Mouse (Mus musculus) cerebellum, adult 9-11 months (tissue): ENCODE measurements around the gene Psg23.
"Not testable (repeated sequence)": the region's sequence is repeated elsewhere in the genome, so short reads cannot be mapped to it uniquely, and the experiment has no call there.

Source experiments
- DNase-seq: peaks from one replicate; pipeline ENCODE4 v3.0.0; 2022

The Psg23 gene

DNA sequence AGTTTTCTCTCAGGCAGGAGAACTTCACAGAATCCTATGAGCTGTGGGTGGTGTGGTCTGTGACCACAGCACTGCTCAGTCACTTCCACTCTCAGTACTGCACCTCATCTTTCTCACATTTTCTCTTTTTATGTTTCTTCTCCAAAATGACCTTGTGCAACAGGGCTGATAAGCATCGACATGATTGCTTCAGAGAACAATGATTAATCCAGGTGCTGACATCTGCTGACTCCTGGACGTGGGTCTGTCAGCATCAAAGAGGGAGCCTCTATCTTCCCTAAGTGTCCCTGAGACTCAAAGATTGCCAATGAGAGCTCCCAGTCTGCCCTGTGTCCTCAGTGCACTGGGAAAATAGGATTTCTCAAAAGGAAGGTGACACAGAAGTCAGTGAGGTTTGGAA, at the start of gene Psg23:
Gene Psg23, minus strand, starts transcription at position 101 of the 400 bp plus-strand sequence.
- DNase-seq, result not testable (repeated sequence)

DNA sequence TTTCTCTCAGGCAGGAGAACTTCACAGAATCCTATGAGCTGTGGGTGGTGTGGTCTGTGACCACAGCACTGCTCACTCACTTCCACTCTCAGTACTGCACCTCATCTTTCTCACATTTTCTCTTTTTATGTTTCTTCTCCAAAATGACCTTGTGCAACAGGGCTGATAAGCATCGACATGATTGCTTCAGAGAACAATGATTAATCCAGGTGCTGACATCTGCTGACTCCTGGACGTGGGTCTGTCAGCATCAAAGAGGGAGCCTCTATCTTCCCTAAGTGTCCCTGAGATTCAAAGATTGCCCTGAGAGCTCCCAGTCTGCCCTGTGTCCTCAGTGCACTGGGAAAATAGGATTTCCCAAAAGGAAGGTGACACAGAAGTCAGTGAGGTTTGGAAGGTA, 40.3 kb upstream of the Psg23 start, which contains the start of gene Psg21:
Gene Psg21, minus strand, starts transcription at position 101 of the 400 bp plus-strand sequence.
- not testable (repeated sequence) for DNase-seq

DNA sequence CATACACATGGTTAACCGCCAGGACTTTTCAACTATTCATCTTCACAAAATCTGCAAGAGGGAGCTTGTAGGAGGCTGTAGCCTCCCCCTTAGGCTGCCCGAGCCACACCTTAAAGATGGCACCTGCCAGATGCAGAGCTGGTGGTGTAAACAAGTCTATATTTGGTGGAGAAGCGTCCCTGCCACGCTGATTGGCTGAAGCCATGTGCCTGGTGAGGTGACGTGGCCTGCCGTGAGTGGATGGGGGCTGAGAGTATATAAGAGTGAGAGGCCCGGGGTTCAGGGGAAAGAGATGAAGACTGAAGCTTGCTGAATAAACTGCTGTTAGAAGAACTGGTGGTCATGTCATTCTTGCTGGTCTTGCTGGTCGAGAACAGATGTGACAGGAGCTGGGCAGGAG, 10.6 kb upstream of the Psg23 start:
- DNase-seq, result not testable (repeated sequence)

DNA sequence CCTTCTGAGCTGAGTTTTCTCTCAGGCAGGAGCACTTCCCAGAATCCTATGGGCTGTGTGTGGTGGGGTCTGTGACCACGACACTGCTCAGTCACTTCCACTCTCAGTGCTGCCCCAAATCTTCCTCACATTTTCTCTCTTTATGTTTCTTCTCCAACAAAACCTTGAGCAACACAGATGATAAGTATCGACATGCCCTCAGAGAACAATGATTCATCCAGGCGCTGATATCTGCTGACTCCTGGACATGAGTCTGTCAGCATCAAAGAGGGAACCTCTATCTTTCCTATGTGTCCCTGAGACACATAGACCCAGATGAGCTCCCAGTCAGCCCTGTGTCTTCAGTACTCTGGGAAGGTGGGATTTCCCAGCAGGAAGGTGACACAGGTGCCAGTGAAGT, 49.1 kb downstream of the Psg23 start, which contains the start of gene Psg27:
Gene Psg27, minus strand, starts transcription at position 101 of the 400 bp plus-strand sequence.
- no peak for DNase-seq

DNA sequence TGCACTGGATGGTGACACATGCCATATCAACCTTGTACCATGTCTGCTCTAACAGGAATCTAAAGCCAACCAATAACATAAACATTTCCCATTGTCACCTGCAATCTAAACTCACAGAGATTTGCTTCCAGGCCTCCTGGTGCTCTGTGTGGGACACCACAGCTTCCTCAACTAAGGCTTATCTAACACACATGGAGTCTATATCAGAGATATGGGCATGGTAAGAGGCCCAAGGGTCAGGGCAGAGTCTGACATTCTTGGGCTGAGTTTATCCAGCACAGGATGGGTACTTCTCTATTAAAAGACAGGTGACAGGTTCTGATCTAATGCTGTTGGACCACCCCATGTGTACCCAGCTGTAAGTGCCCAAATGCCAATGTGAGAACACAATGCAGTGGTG, 56.5 kb downstream of the Psg23 start:
- DNase-seq, result no peak
